Mouse (Mus musculus) CH12.LX (cell line): ENCODE results near the gene Kcnj11. TPM values are rescaled to one million over a fixed set of nuclear protein-coding genes. Genes with fewer than 3 reads are reported as not detected.

Source experiments
- DNase-seq: peaks from one replicate; pipeline ENCODE4 v3.0.0-alpha.2; 2013; ENCODE audit errors: extremely low read depth
- H3K27ac ChIP-seq: 2 replicates; pipeline ENCODE4 v1.5.1; 2012; ENCODE audit warnings: low read depth, mild to moderate bottlenecking, control low read depth, moderate library complexity; ENCODE audit not compliant: insufficient read depth
- H3K27me3 ChIP-seq: replicated peaks from 2 replicates; pipeline ENCODE3; 2012; ENCODE audit warnings: inconsistent platforms
- H3K36me3 ChIP-seq, 2 experiments: replicated peaks in 1 of 2; 2 replicates each; pipeline versions ENCODE3 to v1.6.1; 2012; ENCODE audit warnings: inconsistent platforms in 1 of 2, low read length in 1 of 2, mild to moderate bottlenecking in 1 of 2, mixed read lengths in 1 of 2, moderate library complexity in 1 of 2; ENCODE audit not compliant: control insufficient read depth in 1 of 2, insufficient read depth in 1 of 2
- H3K4me1 ChIP-seq, 2 experiments: 2 replicates each; pipeline ENCODE4 v1.6.1; 2012; ENCODE audit warnings: inconsistent platforms in 1 of 2, moderate library complexity in 1 of 2; ENCODE audit not compliant: insufficient read depth in 2 of 2, control insufficient read depth in 1 of 2
- H3K4me2 ChIP-seq: 2 replicates; pipeline ENCODE4 v1.6.1; 2012; ENCODE audit warnings: low read depth, mild to moderate bottlenecking, control low read depth; ENCODE audit not compliant: poor library complexity, insufficient read depth, severe bottlenecking
- H3K4me3 ChIP-seq, 3 experiments: fragments of 150-350 bp in 1 of 3; sonication (generic) in 1 of 3; replicated peaks in 1 of 3; 2 replicates each; pipeline versions ENCODE3 to v1.5.1; 2011 to 2012; ENCODE audit warnings: low read depth in 2 of 3, low read length in 2 of 3, mild to moderate bottlenecking in 2 of 3, moderate library complexity in 2 of 3, control low read depth in 1 of 3, improper control_type of control experiment in 1 of 3, inconsistent platforms in 1 of 3, mixed read lengths in 1 of 3; ENCODE audit not compliant: poor library complexity in 1 of 3
- H3K79me2 ChIP-seq: replicated peaks from 2 replicates; pipeline ENCODE4 v1.6.1; 2012; ENCODE audit warnings: mild to moderate bottlenecking, moderate library complexity; ENCODE audit not compliant: control insufficient read depth, poor library complexity, insufficient read depth, severe bottlenecking; ENCODE audit errors: extremely low read depth
- H3K9ac ChIP-seq: 2 replicates; pipeline ENCODE4 v1.6.1; 2012; ENCODE audit warnings: low read depth, mild to moderate bottlenecking, control low read depth, moderate library complexity; ENCODE audit not compliant: insufficient read depth
- H3K9me3 ChIP-seq: replicated peaks from 2 replicates; pipeline ENCODE3; 2012; ENCODE audit warnings: low read length, inconsistent platforms, mixed read lengths
- CTCF ChIP-seq, 2 experiments: IDR thresholded peaks in 1 of 2; conservative IDR thresholded peaks in 1 of 2; 2 replicates each; pipeline ENCODE4 v1.5.1; 2011 to 2012; ENCODE audit warnings: low read depth in 2 of 2, low read length in 2 of 2, improper control_type of control experiment in 1 of 2, inconsistent platforms in 1 of 2, mild to moderate bottlenecking in 1 of 2, moderate library complexity in 1 of 2
- JUND ChIP-seq: conservative IDR thresholded peaks from 2 replicates; pipeline ENCODE4 v1.6.1; 2011; ENCODE audit warnings: low read depth, low read length, improper control_type of control experiment
- KAT2A ChIP-seq: IDR thresholded peaks from 2 replicates; pipeline ENCODE4 v1.6.1; 2012; ENCODE audit warnings: low read length, improper control_type of control experiment, inconsistent platforms; ENCODE audit not compliant: insufficient replicate concordance
- MAZ ChIP-seq: IDR thresholded peaks from 2 replicates; pipeline ENCODE4 v1.6.1; 2012; ENCODE audit warnings: low read depth, mild to moderate bottlenecking, inconsistent platforms, low read length, improper control_type of control experiment, moderate library complexity
- MXI1 ChIP-seq: IDR thresholded peaks from 2 replicates; pipeline ENCODE4 v1.6.1; 2011; ENCODE audit warnings: mild to moderate bottlenecking, low read depth, low read length, improper control_type of control experiment
- NELFE ChIP-seq: IDR thresholded peaks from 2 replicates; pipeline ENCODE4 v1.6.1; 2011; ENCODE audit warnings: low read depth, low read length, improper control_type of control experiment
- NRF1 ChIP-seq: IDR thresholded peaks from 2 replicates; pipeline ENCODE4 v1.6.1; 2014; ENCODE audit warnings: low read depth, mild to moderate bottlenecking, inconsistent platforms, low read length, improper control_type of control experiment, moderate library complexity
- POLR2AphosphoS2 ChIP-seq: IDR thresholded peaks from 2 replicates; pipeline ENCODE4 v1.6.1; 2011; ENCODE audit warnings: low read depth, low read length, improper control_type of control experiment
- RAD21 ChIP-seq: IDR thresholded peaks from 2 replicates; pipeline ENCODE4 v1.6.1; 2011; ENCODE audit warnings: low read depth, mild to moderate bottlenecking, low read length, improper control_type of control experiment, moderate library complexity
- SMC3 ChIP-seq: IDR thresholded peaks from 2 replicates; pipeline ENCODE4 v1.6.1; 2011; ENCODE audit warnings: low read depth, low read length, improper control_type of control experiment
- TCF12 ChIP-seq: IDR thresholded peaks from 2 replicates; pipeline ENCODE4 v1.6.1; 2014; ENCODE audit warnings: low read depth, mild to moderate bottlenecking, inconsistent platforms, low read length, improper control_type of control experiment
- UBTF ChIP-seq: IDR thresholded peaks from 2 replicates; pipeline ENCODE4 v1.6.1; 2012; ENCODE audit warnings: low read depth, mild to moderate bottlenecking, inconsistent platforms, low read length, improper control_type of control experiment, moderate library complexity
- USF1 ChIP-seq: IDR thresholded peaks from 2 replicates; pipeline ENCODE4 v1.6.1; 2014; ENCODE audit warnings: low read depth, mild to moderate bottlenecking, inconsistent platforms, low read length, improper control_type of control experiment
- ZC3H11A ChIP-seq: IDR thresholded peaks from 2 replicates; pipeline ENCODE4 v1.6.1; 2012; ENCODE audit warnings: low read depth, mild to moderate bottlenecking, inconsistent platforms, low read length, improper control_type of control experiment
- ZNF384 ChIP-seq: IDR thresholded peaks from 2 replicates; pipeline ENCODE4 v1.6.1; 2012; ENCODE audit warnings: low read depth, low read length, improper control_type of control experiment, inconsistent platforms
- dilution Hi-C: fragments of 300-500 bp; cut with MboI; formaldehyde crosslinking; loops from 2 replicates; pipeline ENCODE4 v1.14.3; 2020; ENCODE audit warnings: low sequenced_read_pairs; ENCODE audit not compliant: extremely low pct_unique_long_range_greater_than_20kb, extremely low pct_ligation_motif_present
- in situ Hi-C: fragments of 300-500 bp; cut with MboI; formaldehyde crosslinking; loops from 3 replicates; pipeline ENCODE4 v1.14.3; 2019; ENCODE audit warnings: low sequenced_read_pairs, low pct_ligation_motif_present, low pct_unique_long_range_greater_than_20kb, mixed read lengths
- polyA plus RNA-seq: library from polyadenylated mRNA; unstranded; fragments of >175 nt; gene quantifications from 2 replicates; pipeline ENCODE4 v1.2.1, GENCODE M21; 2012; ENCODE audit warnings: low read depth; ENCODE audit not compliant: insufficient read length
- total RNA-seq, 2 experiments: library from RNA; depleted of rRNA; stranded (reverse); fragments of 300-350 nt in 1 of 2; fragments of >200 nt in 1 of 2; gene quantifications; 2 replicates each; pipeline ENCODE4 v1.2.3; 2012 to 2014

The Kcnj11 gene
- total and polyA plus RNA-seq, 3 experiments, result not detected

- Histone ChIP-seq H3K9ac (no peak overlapping the region), H3K36me3 (no peaks in the 10 kb centered on the region), H3K27ac (no peak overlapping the region), H3K4me3 (no peak overlapping the region), H3K9me3 (no peaks in the 10 kb centered on the region), H3K79me2 (no peaks in the 10 kb centered on the region), H3K4me2 (no peak overlapping the region), H3K27me3 (peaks cover 76% of the 10 kb centered on the region), H3K4me1 (peaks cover 0 to 11% of the 10 kb centered on the region in 2 experiments; a peak in 2 of 4 replicates)
- in situ Hi-C loops, result no loop called here
- TF ChIP-seq JUND, result no peak
- TF ChIP-seq SMC3, result no peak
- dilution Hi-C loops, result no loop called here
- no peak for DNase-seq
These were observed 9.5 kb upstream of the Kcnj11 start for GRCm38 (mm10) chr7:46110079-46110478.

- Histone ChIP-seq H3K27me3 (peaks cover 82% of the 10 kb centered on the region), H3K9me3 (no peaks in the 10 kb centered on the region), H3K4me1 (no peaks in the 10 kb centered on the region), H3K4me3 (no peak overlapping the region), H3K9ac (no peak overlapping the region), H3K27ac (no peak overlapping the region), H3K36me3 (no peaks in the 10 kb centered on the region), H3K4me2 (no peak overlapping the region), H3K79me2 (no peaks in the 10 kb centered on the region)
- in situ Hi-C loops (no loop called here), dilution Hi-C loops (no loop called here)
- no peak for DNase-seq
- no peak for TF ChIP-seq POLR2AphosphoS2
- TF ChIP-seq NRF1, result no peak
- TF ChIP-seq MXI1, result no peak
- TF ChIP-seq NELFE, result no peak
- TF ChIP-seq RAD21, result no peak
- no peak for TF ChIP-seq MAZ
- no peak for TF ChIP-seq KAT2A
- no peak for TF ChIP-seq UBTF
- TF ChIP-seq CTCF (conservative IDR thresholded peaks at IDR 0.05 in 1 of 2, IDR thresholded peaks at IDR 0.05 in 1 of 2; ENCODE audit: low read depth in 2 of 2, low read length in 2 of 2), result no peak
- no peak for TF ChIP-seq TCF12
- TF ChIP-seq USF1, result no peak
- TF ChIP-seq JUND, result no peak
- no peak for TF ChIP-seq ZNF384
- TF ChIP-seq ZC3H11A, result no peak
These were observed 4.9 kb upstream of the Kcnj11 start for GRCm38 (mm10) chr7:46105484-46105883.
